Mouse (Mus musculus) cerebellum, adult 11 months (tissue): ENCODE measurements at regions not wholly inside any gene's neighbourhood (a gene's known extent, or its start where the extent isn't known, plus 50 kb on each side); places are given as distances from the start of the nearest gene placed in this dataset.

Source experiments
- DNase-seq: peaks from one replicate; pipeline ENCODE4 v3.0.0; 2022

DNA sequence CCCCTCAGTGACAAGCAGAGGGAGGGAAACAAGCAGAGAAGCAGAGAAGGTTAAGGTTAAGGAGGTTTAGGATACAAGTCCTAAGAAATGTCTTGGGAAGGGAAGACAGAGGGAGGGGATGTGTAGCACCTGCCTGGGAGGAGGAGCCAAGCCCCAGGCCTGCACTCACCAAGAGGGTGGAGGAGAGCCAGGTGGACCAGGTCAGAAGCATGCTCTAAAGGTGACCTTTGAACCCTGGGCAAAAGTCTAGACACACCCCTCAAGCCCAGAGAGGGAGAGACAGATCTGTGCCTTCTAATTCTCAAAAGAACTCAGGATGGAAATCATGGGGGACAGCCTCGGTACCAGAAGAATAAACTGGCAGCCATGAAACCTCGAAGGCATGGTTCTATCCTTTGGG lies 54.4 kb upstream of the Calm2 start:
- DNase-seq: no peak

DNA sequence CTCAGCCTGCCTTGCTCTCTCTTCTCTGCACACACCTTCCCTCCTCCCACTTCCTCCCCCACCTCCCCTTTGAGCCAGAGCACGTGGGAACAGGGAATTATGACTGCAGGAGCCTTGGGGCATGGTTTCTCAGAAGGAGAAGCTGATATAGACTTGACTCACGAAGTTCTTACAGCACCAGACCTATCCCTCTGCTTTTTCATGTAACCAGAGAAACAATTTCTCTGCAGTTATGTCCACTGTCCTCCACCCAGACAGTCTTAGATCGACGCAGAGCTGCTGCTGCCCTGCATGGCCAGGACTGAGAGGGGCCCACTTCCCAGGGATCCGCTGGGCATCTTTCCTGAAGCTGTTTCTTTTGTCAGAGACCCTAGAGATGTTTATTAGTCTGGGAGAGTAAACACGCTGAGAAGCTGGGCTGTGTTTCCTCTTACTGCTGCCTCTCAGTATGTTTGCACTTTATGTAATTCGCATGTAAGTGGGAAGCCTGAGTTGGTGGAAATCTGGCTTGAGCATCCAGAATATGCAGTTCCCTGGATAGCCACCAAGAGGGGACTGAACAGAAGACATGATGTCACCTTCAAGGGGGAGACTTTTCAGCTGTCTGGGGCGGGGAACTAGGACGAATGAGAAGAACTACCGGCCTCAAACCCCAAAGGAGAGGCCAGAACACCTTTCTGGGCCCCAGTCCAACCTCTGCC lies 55.1 kb upstream of the Calm2 start:
- DNase-seq: peak; percentile 20

DNA sequence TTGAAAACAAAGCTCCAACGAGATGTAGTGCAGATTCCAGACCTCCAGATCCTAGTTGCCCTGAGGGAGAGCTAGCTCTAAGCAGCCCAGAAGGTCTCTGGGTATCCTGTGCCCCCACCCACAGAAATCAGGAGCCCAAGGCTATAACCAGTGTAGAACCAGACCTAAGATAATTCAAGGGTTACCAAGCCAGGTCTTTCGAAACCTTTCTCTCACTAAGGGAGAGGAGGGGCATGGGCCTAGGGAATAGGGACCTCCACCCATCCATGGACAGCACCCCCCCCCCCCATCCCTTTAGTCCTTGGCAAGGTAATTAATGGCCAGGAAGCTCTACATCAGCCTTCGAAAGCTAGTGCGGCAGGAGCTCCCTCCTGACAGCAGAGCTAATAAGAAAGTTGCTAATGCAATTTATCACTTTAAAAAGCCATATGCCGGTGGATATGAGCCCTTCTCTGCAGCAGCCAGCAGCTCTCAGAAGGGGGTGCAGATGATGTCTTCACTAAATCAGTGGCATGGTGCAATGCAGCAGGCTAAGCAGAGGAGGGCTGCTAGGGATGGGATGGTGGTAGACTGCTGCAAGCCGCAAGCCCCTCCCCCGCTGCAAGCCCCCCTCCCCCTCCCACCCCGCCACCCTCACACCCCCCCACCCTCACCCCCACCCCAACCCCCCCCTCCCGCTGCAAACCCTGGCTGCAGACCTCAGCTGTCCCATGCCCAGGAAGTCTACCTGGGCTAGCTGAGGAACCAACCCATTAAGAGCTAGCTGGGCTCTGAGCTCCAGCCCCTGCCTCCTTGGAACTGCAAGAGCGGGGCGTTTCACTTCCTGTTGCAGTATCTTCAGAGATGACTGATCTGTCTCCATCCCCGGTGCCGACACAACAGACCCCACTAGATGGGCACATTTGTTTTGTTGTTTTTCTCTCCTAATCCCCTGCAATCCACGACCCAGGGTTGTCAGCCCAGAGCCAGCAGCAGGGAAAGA lies 55.9 kb upstream of the Calm2 start:
- DNase-seq: no peak

DNA sequence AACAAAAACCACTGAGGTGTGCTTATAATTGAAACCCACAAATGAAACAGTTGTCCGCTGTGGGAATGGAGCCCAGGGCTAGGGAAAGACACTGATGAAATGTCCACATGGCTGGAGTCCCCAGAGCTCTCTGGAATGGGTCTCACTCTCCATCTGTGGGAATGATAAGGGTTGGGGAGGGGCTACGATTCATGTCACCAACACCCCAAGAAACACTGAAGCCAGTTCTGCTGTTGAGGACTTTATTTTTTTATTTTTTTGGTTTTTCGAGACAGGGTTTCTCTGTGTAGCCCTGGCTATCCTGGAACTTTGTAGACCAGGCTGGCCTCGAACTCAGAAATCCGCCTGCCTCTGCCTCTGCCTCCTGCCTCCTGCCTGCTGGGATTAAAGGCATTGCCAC lies 56.8 kb upstream of the Calm2 start:
- no peak for DNase-seq

DNA sequence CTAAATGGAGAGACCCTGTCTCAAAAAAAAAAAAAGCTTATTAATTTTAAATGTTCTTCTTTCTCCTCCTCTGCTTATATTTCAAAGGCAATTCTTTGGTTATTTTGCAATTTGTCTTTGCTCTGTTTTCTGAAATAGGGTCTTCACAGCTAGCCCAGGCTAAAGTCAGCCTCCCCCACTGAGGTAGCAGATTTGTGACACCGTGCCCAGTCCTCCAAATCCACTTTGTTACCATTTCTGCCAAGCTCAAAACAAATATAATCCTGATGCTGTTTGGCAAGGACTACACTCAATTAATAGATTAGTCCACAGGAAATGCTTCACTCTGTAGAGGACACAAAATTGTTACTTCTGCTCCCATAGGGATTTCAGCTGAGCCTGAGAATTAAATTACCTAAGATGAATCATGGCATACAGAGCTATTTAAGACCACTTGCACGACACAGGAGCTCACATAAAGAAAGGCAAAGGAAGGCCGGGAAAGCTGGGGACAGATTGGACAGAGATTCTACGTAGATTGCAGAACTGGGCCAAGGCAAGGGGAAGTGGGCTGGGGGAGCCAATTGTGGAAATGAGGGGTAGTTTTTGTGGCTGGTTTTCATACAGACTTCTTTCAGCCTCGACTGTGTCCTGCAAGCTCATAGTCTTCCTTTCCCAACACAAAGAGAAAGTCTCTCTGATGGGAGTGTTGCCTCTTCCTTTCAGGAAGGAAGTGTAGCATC lies 58.4 kb upstream of the Calm2 start:
- no peak for DNase-seq

DNA sequence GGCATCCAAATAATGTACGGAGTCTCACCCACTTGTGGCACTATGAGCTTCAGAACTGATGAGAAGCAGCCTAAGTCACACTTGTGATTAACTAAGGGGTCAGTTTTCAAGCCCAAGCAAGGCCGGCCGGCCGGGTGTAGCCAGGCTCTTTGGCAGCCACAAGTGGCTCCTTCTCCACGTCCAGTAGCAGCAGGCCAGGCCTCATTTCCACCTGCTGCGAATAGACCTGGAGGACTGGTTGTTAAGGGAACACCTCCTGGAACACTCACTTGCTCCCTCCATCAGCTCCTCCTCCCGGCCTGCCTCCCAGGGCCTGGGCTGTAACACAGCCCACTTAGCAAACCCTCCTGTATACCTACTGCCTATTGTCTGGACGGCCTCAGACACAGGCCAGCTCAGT lies 61.1 kb upstream of the Calm2 start:
- no peak for DNase-seq

DNA sequence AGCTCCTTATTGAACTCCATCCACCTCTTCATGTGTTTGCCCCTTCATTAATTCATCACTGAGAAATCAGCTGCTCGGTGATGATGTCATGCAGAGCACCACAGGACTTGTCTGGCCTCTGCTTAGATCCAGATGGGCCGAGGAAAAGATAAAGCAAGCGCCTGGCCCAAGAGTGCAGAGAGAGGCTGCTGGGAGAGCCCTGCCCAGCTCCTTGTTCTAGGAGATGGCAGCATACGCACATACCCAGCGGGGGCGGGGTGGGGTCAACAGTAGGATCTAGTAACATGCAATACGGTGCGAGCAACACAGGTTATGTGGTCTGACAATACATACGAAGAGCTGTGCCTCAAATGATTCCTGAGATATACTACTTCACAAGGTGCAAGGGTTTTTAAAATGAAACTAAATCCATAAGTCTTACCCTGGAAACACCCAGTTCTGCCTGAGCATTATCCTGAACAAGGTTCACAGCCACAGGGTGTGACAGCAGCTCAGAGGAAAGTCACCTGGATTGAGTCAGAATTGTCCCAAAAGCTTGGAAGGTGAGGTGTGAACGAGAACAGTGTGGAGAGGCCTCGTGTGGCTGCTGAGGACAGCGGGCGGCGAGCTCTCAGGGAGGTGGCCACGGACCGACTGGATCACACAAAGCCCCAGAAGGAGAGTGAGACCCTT lies 62.0 kb upstream of the Calm2 start:
- no peak for DNase-seq

DNA sequence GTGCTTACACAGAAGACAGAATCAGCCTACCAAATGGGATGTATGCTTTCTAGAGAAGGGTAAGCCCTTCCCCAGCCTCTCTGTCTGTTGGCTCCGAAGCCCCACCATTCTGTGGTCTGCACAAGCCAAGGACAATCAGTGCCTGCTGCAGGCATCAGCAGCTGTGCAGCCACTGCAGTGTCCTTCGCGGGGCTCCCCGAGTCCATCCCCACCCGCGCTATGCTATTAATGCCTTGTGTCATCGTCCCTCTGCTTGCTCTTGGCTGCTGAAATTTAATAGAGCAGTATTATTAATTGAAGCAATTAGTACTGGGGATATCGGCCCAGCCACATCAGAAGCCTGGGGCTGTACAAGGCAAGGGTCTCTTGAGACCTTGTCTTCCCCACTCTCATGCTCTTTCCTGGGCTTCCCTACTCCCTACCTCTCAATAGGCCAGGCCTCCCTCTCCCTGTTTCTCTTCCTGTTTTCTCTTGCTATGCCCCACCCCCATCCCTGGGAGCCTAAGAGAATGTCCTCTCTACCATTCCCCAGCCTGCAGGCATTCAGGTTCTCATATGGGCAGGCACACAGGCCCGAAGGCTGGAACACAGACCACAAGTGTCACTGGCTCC lies 65.4 kb upstream of the Calm2 start:
- no peak for DNase-seq

DNA sequence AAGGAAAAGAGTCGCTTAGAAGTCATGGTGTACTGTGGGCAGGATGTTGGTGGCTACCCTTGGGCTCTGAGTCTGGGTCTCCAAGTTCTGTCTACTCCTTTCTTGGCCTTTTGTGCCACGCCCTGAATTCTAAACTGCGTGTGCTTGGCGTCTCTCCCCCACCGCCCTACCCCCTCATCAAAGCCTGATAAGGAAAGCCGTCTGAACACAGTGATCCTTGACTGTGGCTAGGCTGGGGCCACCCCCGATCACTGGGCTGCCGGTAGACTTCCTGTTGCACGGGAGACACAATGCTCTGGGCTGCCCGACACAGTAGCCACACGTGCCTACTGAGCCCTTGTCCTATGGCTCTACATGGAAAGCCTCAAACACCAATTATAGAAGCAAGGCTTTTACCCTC lies 67.1 kb upstream of the Calm2 start:
- no peak for DNase-seq

DNA sequence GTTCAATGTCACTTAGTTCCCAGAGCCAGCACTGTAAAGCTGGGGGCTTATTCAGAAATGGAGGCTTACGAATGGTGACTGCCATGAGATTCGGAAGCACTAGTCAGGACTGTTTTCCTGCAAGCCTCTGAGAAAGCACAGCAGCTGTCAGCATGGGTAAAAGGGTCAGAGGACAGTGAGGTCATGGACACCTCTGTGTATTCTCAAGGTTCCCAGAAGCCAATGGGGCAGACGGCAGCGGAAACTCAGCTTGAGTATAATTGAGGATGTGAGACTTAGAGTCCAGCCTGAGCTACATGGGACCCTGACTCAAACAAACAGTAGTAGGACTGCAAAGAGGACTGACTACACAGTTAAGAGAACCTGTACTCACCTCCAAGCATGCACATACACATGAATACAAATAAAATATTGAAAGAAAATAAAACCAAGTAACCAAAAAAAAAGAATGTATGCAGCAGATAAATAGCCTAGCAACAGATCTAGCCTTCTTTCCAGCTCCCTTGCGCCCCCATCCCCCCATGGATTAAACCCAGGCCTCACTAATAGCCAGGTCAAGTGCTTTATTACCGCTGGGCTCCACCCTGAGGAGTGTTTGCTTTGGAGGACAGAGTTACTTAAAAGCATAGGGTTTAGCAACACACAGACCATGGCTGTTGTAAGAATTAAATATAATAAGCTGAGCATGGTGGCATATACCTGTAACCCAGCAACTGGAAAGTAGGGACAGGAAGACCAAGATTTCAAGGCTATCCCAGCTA lies 67.8 kb upstream of the Calm2 start:
- DNase-seq: no peak

DNA sequence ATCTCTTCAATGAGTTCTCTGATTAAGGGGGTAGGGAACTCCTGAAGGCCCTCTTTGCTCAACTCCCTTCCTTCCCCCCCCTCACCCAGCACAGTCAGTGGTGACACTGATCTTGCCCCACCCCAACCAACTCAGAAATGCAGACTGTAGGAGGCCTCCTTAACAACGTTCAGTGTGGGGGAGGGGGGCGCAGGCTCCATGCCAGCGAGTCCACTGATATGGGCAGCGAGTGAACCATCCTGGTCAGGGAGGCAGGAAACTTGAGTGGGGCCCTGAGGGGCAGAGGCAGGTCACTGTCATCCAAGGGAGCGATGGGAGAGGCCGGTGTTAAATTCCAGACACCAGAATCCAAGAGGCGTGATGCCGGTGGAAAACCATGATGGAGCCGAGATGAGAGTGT lies 70.5 kb upstream of the Calm2 start:
- no peak for DNase-seq

DNA sequence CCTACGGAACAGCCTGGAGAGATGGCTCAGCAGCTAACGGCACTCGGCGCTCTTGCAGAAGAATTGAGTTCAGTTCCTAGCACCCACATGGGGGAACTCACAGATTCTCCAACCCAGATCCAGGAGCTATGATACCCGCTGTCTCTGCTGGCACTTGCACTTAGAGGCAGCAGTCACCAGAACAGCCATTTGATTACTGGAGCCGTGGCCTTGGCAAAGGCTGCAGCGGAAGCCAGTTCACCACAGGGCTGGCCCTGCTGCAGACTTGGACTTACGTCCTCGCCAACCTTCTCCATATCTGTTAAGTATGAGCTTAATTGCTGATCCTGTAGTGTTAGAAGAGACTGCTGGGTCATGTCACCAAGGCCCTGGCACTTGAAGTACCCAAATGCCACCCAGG lies 72.7 kb upstream of the Calm2 start:
- no peak for DNase-seq

DNA sequence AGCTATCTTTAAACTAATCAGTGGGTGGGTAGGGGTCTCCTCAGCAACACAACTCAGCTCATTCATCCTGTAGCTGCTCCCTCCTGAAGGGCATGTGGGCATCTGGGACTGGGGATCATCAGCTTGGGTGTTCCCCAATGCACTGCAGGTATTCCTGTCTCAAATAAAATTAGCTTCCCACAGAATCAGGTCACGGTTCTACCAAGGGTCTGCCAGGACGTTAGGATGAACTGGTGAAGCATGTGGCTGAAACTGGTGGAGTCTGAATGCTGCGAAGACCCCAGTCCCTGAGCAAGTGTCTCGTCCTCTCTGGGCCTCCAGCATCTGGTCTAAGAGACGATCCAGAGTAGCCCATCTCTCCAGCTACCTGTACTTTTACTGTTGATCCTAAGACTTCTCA lies 74.1 kb upstream of the Calm2 start:
- DNase-seq: no peak

DNA sequence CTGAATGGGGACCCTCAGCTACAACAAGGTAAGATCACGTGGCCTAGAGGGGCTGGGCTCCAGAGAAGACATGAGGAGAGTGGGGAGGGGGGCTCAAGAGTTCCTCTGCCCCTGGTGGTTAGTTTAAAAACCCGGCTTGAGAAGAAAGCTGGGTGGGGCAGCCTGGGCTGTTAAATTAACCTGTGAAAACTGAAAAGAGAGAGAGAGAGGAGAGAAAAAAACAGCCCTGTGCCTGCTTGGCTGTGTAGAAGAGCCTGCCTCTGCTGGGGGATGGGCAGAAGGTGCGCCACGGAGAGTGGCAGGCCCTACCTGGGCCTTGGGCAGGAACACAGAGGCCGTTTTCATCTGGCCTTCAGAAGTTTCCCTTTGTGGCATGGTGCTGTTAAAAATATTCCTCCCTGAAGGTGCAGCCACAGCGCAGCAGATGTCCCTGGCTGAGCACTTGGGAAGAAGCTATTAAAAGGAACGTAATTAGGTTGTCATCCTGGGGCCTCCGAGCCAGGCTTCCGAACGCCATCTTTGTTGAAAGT lies 75.0 kb upstream of the Calm2 start:
- DNase-seq: peak; percentile 41

DNA sequence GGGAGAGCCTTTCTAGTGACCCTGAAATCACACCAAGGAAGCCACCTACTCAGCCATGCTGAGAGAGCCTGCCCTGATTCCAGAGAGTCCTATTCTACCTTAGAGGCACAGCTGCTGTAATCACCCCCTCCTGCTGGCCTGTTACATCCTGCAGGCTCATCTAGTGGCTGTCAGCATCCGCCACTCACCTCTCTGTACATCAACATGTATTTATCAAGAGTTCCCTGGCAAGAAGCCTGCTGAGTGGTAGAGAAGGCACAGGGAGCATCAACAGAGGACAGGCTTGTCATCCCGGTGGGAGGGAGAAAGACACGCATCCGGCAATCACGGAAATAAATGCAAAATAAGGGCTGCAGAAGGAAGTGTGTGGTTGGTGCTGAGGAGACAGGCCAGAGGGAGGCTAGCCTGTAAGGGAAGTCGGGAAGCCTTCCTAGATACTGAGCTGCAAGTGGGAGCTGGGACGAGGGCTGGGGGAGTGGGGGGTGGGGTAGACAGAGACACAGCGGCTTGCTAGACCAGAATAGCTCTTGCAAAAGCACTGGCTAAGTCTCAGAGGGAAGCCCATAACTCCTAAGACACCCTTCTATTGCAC lies 75.9 kb upstream of the Calm2 start:
- DNase-seq: no peak

DNA sequence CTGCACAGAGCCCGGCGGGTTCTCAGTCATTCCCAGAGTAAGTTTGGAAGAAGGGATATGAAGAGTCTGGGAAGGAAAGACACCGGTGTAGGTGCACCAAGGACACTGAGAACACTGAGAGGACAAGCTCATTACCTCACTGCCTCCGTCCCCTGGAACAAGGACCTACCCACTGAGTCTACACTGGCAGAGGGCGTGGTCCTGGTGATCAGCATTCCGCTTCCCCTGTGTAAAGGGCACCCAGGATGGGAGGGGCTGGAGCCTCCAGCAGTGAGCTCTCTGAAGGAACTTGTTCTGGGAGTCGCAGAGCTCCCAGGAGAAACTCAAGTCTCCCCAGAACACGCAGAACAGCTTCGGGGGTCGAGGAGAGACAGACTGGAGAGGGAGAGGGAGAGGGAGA lies 76.9 kb upstream of the Calm2 start:
- no peak for DNase-seq

DNA sequence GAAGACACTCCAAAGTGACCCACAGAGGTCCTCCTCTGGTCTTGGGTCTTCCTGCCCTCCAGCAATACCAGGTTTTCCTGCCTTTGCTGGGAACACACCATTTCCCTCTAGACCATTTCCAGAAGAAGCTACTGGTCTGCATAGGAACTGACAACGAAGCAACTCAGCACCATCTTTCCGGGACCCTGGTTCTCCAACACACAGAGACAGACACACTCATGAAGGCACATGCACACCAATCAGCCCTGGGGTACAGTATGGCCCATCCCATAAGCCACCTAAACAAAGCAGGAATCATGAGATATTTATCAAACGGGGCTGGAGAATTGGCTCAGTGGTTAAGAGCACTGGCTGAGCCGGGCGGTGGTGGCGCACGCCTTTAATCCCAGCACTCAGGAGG lies 80.4 kb upstream of the Calm2 start:
- no peak for DNase-seq

DNA sequence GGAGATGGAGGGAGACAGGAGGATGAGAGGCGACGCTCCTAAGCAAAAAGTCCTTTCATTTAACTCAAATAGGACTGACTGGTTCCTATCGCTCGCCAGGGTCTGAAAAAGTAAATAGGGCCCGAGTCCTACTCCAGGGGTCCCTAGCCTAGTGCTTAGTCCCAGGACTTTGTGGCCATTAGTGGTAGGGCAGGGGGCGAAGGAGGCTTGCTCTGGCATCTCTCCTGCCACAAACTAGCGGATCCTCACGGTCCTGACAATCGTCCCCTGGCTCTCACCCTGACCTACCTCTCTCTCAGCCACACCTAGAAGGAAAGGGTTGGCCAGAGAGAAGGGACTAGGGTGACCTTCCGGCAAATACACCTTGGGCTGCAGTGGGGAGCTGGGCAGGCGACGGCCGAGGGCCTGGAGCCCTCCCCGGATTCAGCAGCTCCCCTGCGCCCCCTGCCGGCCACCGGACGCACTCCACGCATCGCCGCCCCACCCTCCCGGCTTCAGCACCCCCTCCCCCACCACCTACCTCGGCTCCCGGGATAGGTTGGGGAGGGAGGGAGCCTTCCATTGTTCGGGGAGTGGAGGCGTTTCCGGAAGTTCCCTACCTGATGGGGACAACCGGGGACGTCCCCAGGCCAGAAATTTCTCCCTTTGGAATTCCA lies 83.6 kb upstream of the Calm2 start:
- DNase-seq: peak; percentile 86

DNA sequence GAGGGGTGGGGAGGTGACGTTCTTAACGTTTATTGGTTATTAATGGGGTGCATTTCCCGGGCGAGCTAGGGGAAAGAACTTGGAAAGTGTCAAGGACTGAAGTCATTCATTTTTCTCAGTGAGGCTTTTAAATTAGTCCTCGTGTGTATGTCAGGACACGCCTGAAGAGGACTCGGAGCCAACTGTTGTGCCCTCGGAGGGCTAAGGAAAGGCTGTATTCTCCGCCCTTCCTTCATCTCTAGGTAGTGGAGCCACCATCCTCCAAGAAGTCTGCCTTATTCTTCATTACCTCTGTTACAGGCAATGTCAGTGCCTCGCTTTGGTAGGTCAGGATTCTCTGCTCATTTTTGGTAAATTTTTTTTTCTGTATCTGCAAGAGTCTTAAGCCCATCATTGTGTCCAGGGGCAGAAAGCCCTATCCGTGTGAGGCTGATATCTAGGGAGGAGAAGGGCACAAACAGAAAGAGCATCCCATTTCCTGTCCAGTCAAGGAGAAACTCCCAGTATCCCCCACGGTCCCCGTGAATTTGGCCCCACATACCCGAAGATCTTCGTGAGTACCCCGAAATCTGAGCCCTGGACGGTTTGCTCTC lies 84.2 kb upstream of the Calm2 start:
- no peak for DNase-seq
